Mouse (Mus musculus) activated CD4-positive, CD25-positive, alpha-beta regulatory T cell, adult 4 months (primary cell): ENCODE measurements around the gene Col23a1. TPM values are rescaled to one million over a fixed set of nuclear protein-coding genes. Genes with fewer than 3 reads are reported as not detected.
"Not testable (repeated sequence)": the region's sequence is repeated elsewhere in the genome, so short reads cannot be mapped to it uniquely, and the experiment has no call there.

Experiments used
- ATAC-seq: one replicate; pipeline ENCODE4 v1.8.0; 2017
- polyA plus RNA-seq, 2 experiments: library from polyadenylated mRNA; unstranded; fragments of 100-300 nt; shearing (Covaris generic); gene quantifications; one replicate each; pipeline ENCODE4 v1.2.1; 2017

The Col23a1 gene
- polyA plus RNA-seq, 2 experiments from 2014 or later = 0.78 to 0.98 TPM

DNA sequence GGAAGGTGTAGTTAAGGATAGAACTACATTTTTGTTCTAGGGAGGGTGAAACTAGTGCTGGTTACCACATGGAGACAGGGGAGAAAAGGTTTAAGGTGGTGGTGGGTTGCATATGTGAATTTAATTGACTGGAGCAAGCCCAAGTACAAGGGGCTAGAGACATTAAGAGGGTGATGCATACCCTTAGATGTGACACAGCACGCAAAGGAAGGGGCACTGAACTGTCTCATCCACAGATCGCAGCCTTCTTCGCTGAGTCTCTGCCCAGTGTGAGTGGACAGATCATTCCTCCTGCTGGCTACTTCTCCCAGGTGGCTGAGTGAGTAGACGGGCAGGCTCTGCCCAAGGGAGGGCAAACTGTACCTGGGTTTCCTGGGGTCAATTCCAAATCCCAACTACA is 303.6 kb downstream of the Col23a1 start:
- ATAC-seq = no peak

GRCm38 (mm10) chr11:51593849-51594248 is 304.1 kb downstream of the Col23a1 start:
- no peak for ATAC-seq

- no peak for ATAC-seq
Measured at GRCm38 (mm10) chr11:51594715-51595350, 305.1 kb downstream of the Col23a1 start.

GRCm38 (mm10) chr11:51595459-51596083 is 305.9 kb downstream of the Col23a1 start:
- ATAC-seq = no peak

- no peak for ATAC-seq
Measured at GRCm38 (mm10) chr11:51597553-51597952, 307.8 kb downstream of the Col23a1 start.

GRCm38 (mm10) chr11:51602253-51602652 is 312.5 kb downstream of the Col23a1 start:
- ATAC-seq = no peak

DNA sequence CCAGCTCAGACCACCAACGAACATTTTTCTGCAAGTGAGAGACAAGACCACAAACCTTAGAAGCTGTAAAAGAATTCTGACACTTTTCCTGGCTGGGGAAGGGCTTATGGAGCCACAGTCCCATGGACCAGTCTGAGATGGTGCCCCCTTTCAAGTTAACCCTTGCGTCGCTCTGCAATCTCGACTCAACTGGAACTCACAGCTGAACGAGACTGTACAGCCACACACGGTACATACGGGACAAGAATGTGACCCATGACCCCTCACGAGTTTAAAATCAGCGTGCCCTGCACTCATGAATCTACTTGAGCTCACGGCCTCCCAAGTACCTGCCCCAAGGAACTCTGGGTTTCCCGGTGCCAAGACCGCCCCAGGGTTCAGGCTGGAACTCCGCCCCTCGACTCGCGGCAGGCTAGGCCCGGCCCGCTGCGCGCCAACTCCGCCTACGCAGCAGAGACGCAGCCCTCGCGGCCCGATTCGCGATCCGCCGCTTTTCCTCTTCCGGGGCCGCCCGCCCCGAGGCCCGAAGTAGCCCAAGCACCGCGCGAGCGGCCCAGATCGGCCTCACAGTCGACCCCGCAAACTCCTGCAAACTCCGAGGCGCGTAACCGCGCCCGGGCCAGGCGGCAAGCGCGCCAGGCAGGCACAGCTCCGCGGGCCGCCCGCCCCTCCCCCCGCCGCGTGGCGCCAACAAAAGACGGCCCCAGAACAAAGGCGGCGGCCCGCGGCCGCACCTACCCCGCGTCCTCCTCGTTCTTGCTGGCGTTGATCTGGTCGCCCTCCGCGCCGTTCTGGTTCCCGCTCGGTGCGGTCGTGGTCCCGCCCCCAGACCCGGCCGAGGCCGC is 316.1 kb downstream of the Col23a1 start:
- ATAC-seq = peak; percentile 74

DNA sequence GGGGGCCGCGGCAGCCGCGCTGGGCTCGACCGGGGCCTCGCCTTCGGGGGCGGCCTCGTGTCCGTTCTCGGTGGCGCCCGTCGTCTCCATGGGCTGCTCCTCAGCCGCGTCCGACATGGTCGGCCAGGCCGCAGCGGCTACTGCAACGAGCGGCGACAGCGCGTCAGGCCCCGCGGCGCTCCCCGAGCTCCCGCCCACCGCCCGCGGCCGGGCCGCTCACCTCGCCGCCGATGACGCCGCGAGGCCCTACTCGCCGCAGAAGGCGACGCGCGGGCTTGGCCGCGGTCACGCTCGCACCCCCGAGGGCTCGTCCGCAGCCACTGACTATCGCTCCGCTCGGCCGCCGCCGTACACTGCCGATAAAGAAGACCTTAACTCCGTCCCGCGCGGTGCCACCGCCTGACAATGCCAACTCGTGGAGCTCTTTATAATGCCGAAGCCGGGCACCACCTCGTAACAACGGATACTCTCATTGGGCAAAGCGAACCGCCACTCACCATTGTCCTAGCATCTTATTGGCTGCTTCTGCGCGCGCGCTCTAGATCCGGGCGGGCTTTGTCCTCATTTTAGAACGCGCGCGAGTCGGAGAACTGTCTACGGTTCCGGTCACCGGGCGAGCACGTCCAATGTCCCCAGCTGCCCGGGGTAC is 316.9 kb downstream of the Col23a1 start, which contains the start of gene Hnrnpab:
TSS of gene Hnrnpab (minus strand) at position 401 of the 649 bp plus-strand sequence.
- ATAC-seq = peak; percentile 78

DNA sequence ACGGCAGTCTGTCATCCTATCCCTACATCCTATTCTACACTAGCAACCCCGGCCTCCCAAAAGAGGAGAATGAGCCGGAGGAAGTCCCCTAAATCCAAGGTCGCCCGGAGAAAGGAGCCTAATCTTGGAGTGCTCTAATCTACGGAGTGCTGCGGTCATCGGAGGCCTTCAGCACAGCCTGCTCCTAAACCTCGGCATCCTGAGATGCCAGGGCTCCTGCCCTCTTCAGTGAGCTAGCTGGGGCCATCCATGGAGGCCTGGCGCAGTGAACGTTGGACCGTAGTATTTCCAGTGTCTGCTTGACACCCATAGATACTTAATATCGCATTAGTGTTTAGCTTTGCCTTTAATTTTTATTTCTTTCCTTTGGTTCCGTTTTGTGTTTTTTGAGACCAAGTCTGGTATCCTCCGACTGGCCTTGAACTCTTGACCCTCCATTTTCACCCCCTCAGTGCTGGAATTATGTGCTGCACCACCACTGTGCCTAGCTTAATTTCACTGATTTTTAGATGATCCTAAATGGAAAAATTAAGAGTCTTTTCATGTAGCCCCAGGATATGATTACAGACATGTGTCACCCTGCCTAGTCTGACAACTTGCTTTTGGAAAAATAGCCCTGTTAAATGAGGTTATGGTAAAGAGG is 317.5 kb downstream of the Col23a1 start:
- ATAC-seq = peak; percentile 1

DNA sequence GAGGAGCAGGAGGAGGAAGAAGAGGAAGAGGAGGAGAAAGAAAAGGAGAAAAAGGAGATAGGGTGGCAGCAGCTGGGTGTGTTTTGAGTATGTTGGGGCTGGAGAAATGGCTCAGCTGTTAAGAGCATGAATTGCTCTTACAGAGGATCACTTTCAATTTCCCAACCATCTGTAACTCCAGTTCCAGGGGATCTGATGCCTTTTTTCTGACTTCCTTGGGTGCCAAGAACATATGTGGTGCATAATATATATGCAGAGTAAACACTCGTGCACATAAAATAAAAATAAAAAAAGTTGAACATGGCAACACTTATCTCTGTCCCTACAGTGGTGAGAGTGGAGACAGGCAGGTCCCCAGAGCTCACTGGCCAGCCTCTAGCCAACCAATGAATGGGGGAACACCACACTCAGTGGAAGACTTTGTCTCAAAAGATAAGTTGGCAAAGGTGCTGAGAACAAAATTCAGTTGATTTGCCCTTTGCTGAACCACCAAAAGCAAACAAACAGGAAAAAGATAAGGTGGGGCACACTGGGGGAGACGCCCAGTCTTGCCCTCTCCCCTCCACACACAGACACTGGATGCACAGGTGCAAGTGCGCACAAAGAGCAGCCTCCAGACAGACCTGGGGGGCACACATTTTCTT is 319.7 kb downstream of the Col23a1 start:
- ATAC-seq = no peak

DNA sequence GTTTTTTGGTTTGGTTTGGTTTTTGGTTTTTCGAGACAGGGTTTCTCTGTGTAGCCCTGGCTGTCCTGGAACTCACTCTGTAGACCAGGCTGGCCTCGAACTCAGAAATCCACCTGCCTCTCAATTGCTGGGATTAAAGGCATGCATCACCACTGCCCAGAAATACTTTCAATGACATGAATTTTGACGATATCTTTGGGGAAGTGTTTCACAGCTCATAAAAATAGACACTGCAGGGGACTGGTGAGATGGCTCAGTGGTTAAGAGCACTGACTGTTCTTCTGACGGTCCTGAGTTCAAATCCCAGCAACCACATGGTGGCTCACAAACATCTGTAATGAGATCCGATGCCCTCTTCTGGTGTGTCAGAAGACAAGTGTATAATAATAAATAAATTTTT is 320.2 kb downstream of the Col23a1 start:
- not testable (repeated sequence) for ATAC-seq

GRCm38 (mm10) chr11:51614256-51614655 is 324.5 kb downstream of the Col23a1 start:
- ATAC-seq = no peak

DNA sequence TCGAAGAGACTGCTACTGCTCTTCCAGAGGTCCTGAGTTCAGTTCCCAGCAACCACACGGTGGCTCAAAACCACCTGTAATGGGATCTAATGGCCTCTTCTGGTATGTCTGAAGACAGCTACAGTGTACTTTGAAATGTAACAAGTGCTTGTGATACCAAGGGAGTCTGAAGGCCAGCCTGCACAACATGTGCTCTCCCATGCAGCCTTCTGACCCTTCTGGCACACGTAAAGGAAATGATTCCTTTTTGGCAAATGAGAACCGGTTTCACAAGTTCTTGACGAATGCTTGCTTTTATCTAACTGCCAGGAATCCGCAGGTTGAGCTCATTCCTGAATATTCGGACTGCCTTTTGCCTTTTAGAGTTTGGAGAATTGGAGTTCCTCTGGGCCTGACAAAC is 325.4 kb downstream of the Col23a1 start:
- ATAC-seq = no peak

GRCm38 (mm10) chr11:51615601-51616000 is 325.9 kb downstream of the Col23a1 start:
- ATAC-seq = peak; percentile 67

DNA sequence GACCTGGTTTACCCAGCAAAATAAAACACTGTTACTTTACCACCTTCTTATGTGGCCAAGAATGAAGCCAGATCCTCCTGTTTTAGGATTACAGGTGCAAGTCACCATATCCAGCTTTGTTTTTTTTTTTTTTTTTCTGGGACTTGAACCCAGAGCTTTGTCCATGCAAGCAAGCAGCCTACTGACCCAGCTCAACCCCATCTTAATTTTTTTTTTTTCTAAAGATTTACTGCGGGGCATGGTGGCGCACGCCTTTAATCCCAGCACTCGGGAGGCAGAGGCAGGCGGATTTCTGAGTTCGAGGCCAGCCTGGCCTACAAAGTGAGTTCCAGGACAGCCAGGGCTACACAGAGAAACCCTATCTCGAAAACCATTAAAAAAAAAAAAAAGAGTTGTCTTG is 326.4 kb downstream of the Col23a1 start:
- not testable (repeated sequence) for ATAC-seq

DNA sequence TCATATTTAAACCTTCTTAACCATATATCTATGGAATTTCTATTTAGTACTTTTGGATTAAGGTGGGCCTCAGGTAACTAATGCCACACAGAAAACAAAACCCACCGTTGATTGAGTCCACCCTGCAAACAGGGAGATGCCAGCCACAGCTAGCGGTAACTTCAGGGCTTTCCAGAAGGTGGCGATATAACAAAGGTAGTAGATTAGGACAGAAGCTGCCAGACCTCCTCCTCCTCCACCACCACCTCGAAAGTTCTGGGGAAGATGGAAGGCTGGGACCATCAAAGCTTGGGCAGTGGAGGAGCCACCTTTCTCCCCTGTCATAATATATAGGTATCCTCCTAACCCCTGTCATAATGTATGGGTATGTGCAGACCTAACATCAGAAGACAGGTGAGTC is 328.0 kb downstream of the Col23a1 start:
- no peak for ATAC-seq

DNA sequence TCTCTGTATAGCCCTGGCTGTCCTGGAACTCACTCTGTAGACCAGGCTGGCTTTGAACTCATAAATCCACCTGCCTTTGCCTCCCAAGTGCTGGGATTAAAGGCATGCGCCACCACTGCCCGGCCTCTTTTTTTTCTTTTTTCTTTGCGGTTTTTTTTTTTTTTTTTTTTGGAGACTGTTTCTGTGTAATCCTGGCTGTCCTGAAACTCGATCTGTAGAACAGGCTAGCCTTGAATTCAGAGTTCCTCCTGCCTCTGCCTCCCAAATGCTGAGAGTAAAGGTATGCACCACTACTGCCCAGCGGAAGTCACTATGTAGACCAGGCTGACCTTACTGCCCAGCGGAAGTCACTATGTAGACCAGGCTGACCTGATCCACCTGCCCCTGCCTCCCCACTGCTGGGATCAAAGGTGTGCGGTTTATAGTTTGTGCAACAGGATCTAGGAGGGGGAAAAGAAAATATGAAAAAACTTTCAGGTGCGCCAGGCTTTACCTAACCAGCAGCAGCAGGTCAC is 329.2 kb downstream of the Col23a1 start:
- ATAC-seq = no peak

DNA sequence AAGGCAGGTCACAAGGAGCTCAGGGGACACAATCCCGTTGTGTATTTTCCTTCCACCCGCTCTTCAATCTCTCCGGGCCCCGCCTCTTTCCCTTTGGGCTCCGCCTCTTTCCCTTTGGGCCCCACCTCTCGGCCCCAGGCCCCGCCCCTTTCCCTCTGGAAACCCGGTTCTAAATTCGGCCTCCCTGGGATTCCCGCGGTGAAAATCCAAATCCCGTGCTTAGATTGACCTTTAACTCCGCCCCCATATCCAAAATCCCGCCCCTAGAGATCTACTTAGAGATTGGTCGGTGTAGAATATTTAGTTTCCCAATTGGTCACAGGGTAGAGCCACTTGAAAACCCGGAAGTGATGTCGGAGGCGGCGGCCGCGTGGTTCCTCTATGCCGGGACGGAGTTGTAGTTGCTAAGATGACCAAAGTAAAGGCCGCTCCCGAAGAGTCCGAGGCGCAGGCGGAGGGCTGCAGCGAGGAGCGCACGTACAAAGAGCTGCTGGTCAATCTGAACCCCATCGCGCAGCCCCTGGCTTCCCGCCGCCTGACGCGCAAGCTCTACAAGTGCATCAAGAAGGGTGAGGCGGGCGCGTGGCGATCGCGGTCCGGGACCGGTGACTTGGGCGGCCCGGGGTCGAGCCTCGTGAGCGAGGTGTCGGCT is 329.8 kb downstream of the Col23a1 start, which contains the start of gene Nhp2:
TSS of gene Nhp2 (plus strand) at position 327 of the 652 bp plus-strand sequence.
- peak; percentile 87 for ATAC-seq

GRCm38 (mm10) chr11:51620084-51620483 is 330.4 kb downstream of the Col23a1 start:
- peak; percentile 1 for ATAC-seq

DNA sequence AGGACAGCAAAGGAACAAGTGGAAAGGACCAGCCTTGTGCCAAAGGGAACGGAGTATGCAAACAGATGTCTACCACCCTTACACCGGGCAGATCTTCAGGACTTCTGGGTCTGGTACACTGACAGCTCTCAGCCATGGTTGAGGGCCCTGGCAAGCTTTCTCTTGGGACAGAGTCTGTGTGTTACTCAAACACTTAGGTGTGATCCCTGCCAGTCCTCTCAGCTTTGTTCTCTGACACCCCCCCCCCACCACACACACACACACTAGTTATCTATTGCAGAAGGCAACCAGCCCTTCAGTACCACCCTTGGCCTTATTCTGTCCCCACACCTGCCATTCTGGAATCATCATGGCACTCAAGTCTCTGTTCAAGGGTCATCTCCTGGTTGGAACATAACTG is 332.1 kb downstream of the Col23a1 start:
- no peak for ATAC-seq

- ATAC-seq = no peak
Measured at GRCm38 (mm10) chr11:51622971-51623491, 333.3 kb downstream of the Col23a1 start.
